Mouse (Mus musculus) lung, postnatal 14 days (tissue): ENCODE data around the gene Zfp969.
"Not testable (repeated sequence)": the region's sequence is repeated elsewhere in the genome, so short reads cannot be mapped to it uniquely, and the experiment has no call there.

Source experiments
- DNase-seq: peaks from one replicate; pipeline ENCODE4 v3.0.0; 2021

Zfp969 gene

GRCm38 (mm10) chr2:175703546-175703945 is at the start of gene Zfp969:
TSS of gene Zfp969 (minus strand) at chr2:175703646.
- DNase-seq, result not testable (repeated sequence)

DNA sequence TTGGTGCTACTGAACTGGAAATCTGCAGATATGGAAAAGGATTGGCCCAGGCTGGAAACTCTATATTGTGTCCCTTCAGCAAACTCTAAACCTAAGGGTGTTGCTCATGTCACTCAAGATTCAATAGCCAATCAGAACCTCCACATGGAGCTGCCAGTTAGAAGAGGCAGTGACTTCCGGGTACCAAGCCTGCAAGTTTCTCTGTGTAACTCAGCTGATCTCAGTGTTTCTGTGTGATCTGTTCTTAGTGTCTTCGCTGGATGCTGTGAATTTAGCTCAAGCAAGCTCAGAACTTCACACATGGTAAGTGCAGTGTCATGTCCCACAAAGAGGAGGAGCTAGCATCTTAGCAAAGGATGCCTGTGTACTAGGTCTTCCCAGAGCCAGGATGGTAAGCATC is 37.8 kb upstream of the Zfp969 start, which contains the start of gene Gm2007:
Gm2007 (plus strand) TSS at position 301 of the 400 bp plus-strand sequence.
- not testable (repeated sequence) for DNase-seq

DNA sequence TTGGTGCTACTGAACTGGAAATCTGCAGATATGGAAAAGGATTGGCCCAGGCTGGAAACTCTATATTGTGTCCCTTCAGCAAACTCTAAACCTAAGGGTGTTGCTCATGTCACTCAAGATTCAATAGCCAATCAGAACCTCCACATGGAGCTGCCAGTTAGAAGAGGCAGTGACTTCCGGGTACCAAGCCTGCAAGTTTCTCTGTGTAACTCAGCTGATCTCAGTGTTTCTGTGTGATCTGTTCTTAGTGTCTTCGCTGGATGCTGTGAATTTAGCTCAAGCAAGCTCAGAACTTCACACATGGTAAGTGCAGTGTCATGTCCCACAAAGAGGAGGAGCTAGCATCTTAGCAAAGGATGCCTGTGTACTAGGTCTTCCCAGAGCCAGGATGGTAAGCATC is 59.8 kb downstream of the Zfp969 start, which contains the start of gene Gm11007:
Gm11007 (plus strand) TSS at position 301 of the 400 bp plus-strand sequence.
- not testable (repeated sequence) for DNase-seq
